Mouse (Mus musculus) hindbrain, embryonic 11.5 days (tissue): ENCODE data around the gene Doc2a. TPM values are rescaled to one million over a fixed set of nuclear protein-coding genes. Genes with fewer than 3 reads are reported as not detected.

Experiments used
- ATAC-seq: fragments of 200-750 bp; cut with Nextera tagmentation; 2 replicates; pipeline ENCODE4 v1.8.0; 2017; ENCODE audit warnings: mild to moderate bottlenecking, moderate TSS enrichment, moderate library complexity; ENCODE audit not compliant: low FRiP score
- DNase-seq: peaks from one replicate; pipeline ENCODE4 v3.0.0-alpha.2; 2015; ENCODE audit warnings: low spot score
- H3K27ac ChIP-seq: fragments of 300-500 bp; sonication (generic); 2 replicates; pipeline ENCODE4 v1.5.1; 2014; ENCODE audit warnings: mild to moderate bottlenecking, low read depth, low read length
- H3K27me3 ChIP-seq: fragments of 300-500 bp; sonication (generic); 2 replicates; pipeline ENCODE4 v1.6.1; 2014; ENCODE audit warnings: mild to moderate bottlenecking, low read length, moderate library complexity, mixed read lengths; ENCODE audit not compliant: control insufficient read depth, insufficient read depth
- H3K36me3 ChIP-seq: fragments of 300-500 bp; sonication (generic); 2 replicates; pipeline ENCODE4 v1.6.1; 2014; ENCODE audit warnings: mild to moderate bottlenecking, low read length, moderate library complexity, mixed read lengths; ENCODE audit not compliant: control insufficient read depth, insufficient read depth
- H3K4me1 ChIP-seq: fragments of 300-500 bp; sonication (generic); replicated peaks from 2 replicates; pipeline ENCODE4 v1.6.1; 2014; ENCODE audit warnings: low read length, mixed read lengths; ENCODE audit not compliant: control insufficient read depth, insufficient read depth
- H3K4me2 ChIP-seq: fragments of 300-500 bp; sonication (generic); replicated peaks from 2 replicates; pipeline ENCODE4 v1.6.1; 2014; ENCODE audit warnings: mild to moderate bottlenecking, low read depth, low read length
- H3K4me3 ChIP-seq: fragments of 300-500 bp; sonication (generic); 2 replicates; pipeline ENCODE4 v1.5.1; 2014; ENCODE audit warnings: low read depth, low read length
- H3K9ac ChIP-seq: fragments of 300-500 bp; sonication (generic); 2 replicates; pipeline ENCODE4 v1.6.1; 2014; ENCODE audit warnings: low read depth, low read length
- H3K9me3 ChIP-seq: fragments of 300-500 bp; sonication (generic); 2 replicates; pipeline ENCODE4 v1.6.1; 2016; ENCODE audit warnings: low read length; ENCODE audit not compliant: control insufficient read depth
- WGBS: fragments of 180-500 bp; shearing (Covaris S2); extraction: QIAGEN DNeasy Blood & Tissue Kit; methylation state at CpG from one replicate; pipeline ENCODE4 v1.1.7; 2014; 5-methylcytosine and 5-hydroxymethylcytosine counted together
- polyA plus RNA-seq: library from polyadenylated mRNA; unstranded; fragments of >200 nt; fragmentation: Nextera tagmentation; extraction: Ambion mirVana; gene quantifications from 2 replicates; pipeline ENCODE4 v1.2.1, GENCODE M21; 2014

Doc2a gene
- polyA plus RNA-seq, 1 experiment from 2014 or later: 3.4 TPM

GRCm38 (mm10) chr7:126851192-126851591, 4.0 kb downstream of the Doc2a start:
- Histone ChIP-seq H3K27ac (no peak overlapping the region), H3K9me3 (no peaks in the 10 kb centered on the region), H3K4me2 (no peak overlapping the region), H3K9ac (no peak overlapping the region), H3K27me3 (peaks cover 12% of the 10 kb centered on the region), H3K36me3 (no peaks in the 10 kb centered on the region), H3K4me1 (peaks cover 9% of the 10 kb centered on the region), H3K4me3 (no peak overlapping the region)
- WGBS: 43% methylated on average over 12 of the region's 12 CpGs
- no peak for ATAC-seq
- DNase-seq: no peak

- H3K9ac ChIP-seq: no peak overlapping the region
- no peak overlapping the region for H3K4me3 ChIP-seq
- H3K27me3 ChIP-seq: peaks cover 9% of the 10 kb centered on the region
- no peaks in the 10 kb centered on the region for H3K9me3 ChIP-seq
- no peak for DNase-seq
- no peak overlapping the region for H3K4me2 ChIP-seq
- WGBS: 87% methylated on average over 5 of the region's 5 CpGs
- H3K4me1 ChIP-seq: peaks cover 4% of the 10 kb centered on the region
- ATAC-seq: no peak
- no peak overlapping the region for H3K27ac ChIP-seq
- 0 out of 2 replicates have a peak, but pooled peaks cover 4% of the 10 kb centered on the region for H3K36me3 ChIP-seq
Measured at GRCm38 (mm10) chr7:126853454-126853853, 6.2 kb downstream of the Doc2a start.

GRCm38 (mm10) chr7:126855641-126856040, 8.4 kb downstream of the Doc2a start:
- H3K9me3 ChIP-seq: no peaks in the 10 kb centered on the region
- peaks cover 2% of the 10 kb centered on the region; the same call in 1 of the 2 replicates for H3K4me1 ChIP-seq
- no peak overlapping the region for H3K27ac ChIP-seq
- DNase-seq (no peak), ATAC-seq (no peak)
- WGBS: 95% methylated on average over 3 of the region's 3 CpGs
- H3K27me3 ChIP-seq: no peaks in the 10 kb centered on the region
- peaks cover 9% of the 10 kb centered on the region; the same call in 1 of the 2 replicates for H3K36me3 ChIP-seq
- H3K4me2 ChIP-seq: no peak overlapping the region
- H3K4me3 ChIP-seq: no peak overlapping the region
- no peak overlapping the region for H3K9ac ChIP-seq

- H3K4me3 ChIP-seq: no peak overlapping the region
- ATAC-seq (no peak), DNase-seq (no peak)
- H3K4me1 ChIP-seq: no peaks in the 10 kb centered on the region; the same call in 1 of the 2 replicates
- H3K27ac ChIP-seq: no peak overlapping the region
- H3K9me3 ChIP-seq: no peaks in the 10 kb centered on the region
- no peak overlapping the region for H3K4me2 ChIP-seq
- H3K27me3 ChIP-seq: no peaks in the 10 kb centered on the region
- WGBS: 79% methylated on average over 9 of the region's 9 CpGs
- peaks cover 9% of the 10 kb centered on the region; the same call in 1 of the 2 replicates for H3K36me3 ChIP-seq
- H3K9ac ChIP-seq: no peak overlapping the region
Measured at GRCm38 (mm10) chr7:126856741-126857420, 9.7 kb downstream of the Doc2a start.

- peaks cover 12% of the 10 kb centered on the region; the same call in 1 of the 2 replicates for H3K36me3 ChIP-seq
Measured at GRCm38 (mm10) chr7:126860987-126861386, 13.8 kb downstream of the Doc2a start.

GRCm38 (mm10) chr7:126861429-126862130, 14.4 kb downstream of the Doc2a start, which contains the start of gene Hirip3:
Hirip3 (plus strand) TSS chr7:126861972.
- ATAC-seq (peak; percentile 91), DNase-seq (peak; percentile 99)
- no peaks in the 10 kb centered on the region for H3K9me3 ChIP-seq
- peak within 1 kb of the TSS; percentile 67 for H3K27ac ChIP-seq
- peaks cover 15% of the 10 kb centered on the region for H3K4me1 ChIP-seq
- peak within 1 kb of the TSS; percentile 67 for H3K9ac ChIP-seq
- 2% methylated on average over 42 of the region's 42 CpGs for WGBS
- peaks cover 14% of the 10 kb centered on the region; the same call in 1 of the 2 replicates for H3K36me3 ChIP-seq
- peak within 1 kb of the TSS; percentile 78 for H3K4me2 ChIP-seq
- peak within 1 kb of the TSS; percentile 60 for H3K4me3 ChIP-seq
- H3K27me3 ChIP-seq: no peaks in the 10 kb centered on the region

More at GRCm38 (mm10) chr7:126860987-126861386, 13.8 kb downstream of the Doc2a start:
- Histone ChIP-seq H3K4me2 (peak overlapping the region; percentile 78), H3K4me3 (peak overlapping the region; percentile 60), H3K4me1 (peaks cover 15% of the 10 kb centered on the region), H3K27me3 (no peaks in the 10 kb centered on the region), H3K9ac (peak overlapping the region; percentile 67), H3K9me3 (no peaks in the 10 kb centered on the region), H3K27ac (no peak overlapping the region)
- WGBS: 68% methylated on average over 5 of the region's 5 CpGs
- DNase-seq: no peak
- no peak for ATAC-seq

GRCm38 (mm10) chr7:126862147-126862784, 15.1 kb downstream of the Doc2a start, which contains the start of gene Ino80e:
Ino80e (minus strand) TSS chr7:126862377.
- H3K27me3 ChIP-seq: no peaks in the 10 kb centered on the region
- H3K4me1 ChIP-seq: peaks cover 15% of the 10 kb centered on the region
- H3K4me3 ChIP-seq: peak within 1 kb of the TSS; percentile 60
- peak within 1 kb of the TSS; percentile 78 for H3K4me2 ChIP-seq
- peak; percentile 99 for DNase-seq
- ATAC-seq: peak; percentile 71
- H3K36me3 ChIP-seq: peaks cover 14% of the 10 kb centered on the region; the same call in 1 of the 2 replicates
- WGBS: under 1% methylated on average over 41 of the region's 41 CpGs
- peak within 1 kb of the TSS; percentile 67 for H3K9ac ChIP-seq
- H3K27ac ChIP-seq: peak within 1 kb of the TSS; percentile 67
- H3K9me3 ChIP-seq: no peaks in the 10 kb centered on the region

- peak overlapping the region; percentile 46; the same call in 1 of the 2 replicates for H3K9ac ChIP-seq
- 61% methylated on average over 6 of the region's 6 CpGs for WGBS
- peak overlapping the region; percentile 60; the same call in 1 of the 2 replicates for H3K4me3 ChIP-seq
- H3K27ac ChIP-seq: peak overlapping the region; percentile 11; the same call in 1 of the 2 replicates
- H3K4me1 ChIP-seq: peaks cover 15% of the 10 kb centered on the region
- DNase-seq: no peak
- H3K27me3 ChIP-seq: no peaks in the 10 kb centered on the region
- peaks cover 18% of the 10 kb centered on the region; the same call in 1 of the 2 replicates for H3K36me3 ChIP-seq
- no peaks in the 10 kb centered on the region for H3K9me3 ChIP-seq
- H3K4me2 ChIP-seq: peak overlapping the region; percentile 78
- ATAC-seq: no peak
Measured at GRCm38 (mm10) chr7:126863791-126864190, 16.6 kb downstream of the Doc2a start.
